Mouse (Mus musculus) MEL (cell line): Measurements from ENCODE around the gene Zdhhc6.

ENCODE experiments used
- ELF1 ChIP-seq: IDR thresholded peaks from 2 replicates; pipeline ENCODE4 v1.6.1; 2014; ENCODE audit warnings: low read depth, mild to moderate bottlenecking, inconsistent platforms, low read length, improper control_type of control experiment, moderate library complexity
- EP300 ChIP-seq, 2 experiments: IDR thresholded peaks; 2 replicates each; pipeline ENCODE4 v1.6.1; 2011; ENCODE audit warnings: improper control_type of control experiment in 2 of 2, low read length in 2 of 2, low read depth in 1 of 2, mild to moderate bottlenecking in 1 of 2
- USF1 ChIP-seq: IDR thresholded peaks from 2 replicates; pipeline ENCODE4 v1.6.1; 2014; ENCODE audit warnings: low read depth, mild to moderate bottlenecking, inconsistent platforms, low read length, improper control_type of control experiment, moderate library complexity

GRCm38 (mm10) chr19:55316109-55316714, 380 bp upstream of the Zdhhc6 start, which contains the start of gene Vti1a:
- peak; percentile 97 for TF ChIP-seq ELF1
- no peak for TF ChIP-seq EP300 (IDR thresholded peaks at IDR 0.05; ENCODE audit: low read depth in 1 of 2, low read length in 2 of 2)
- no peak for TF ChIP-seq USF1
